Mouse (Mus musculus): ENCODE data around the gene Rnf19b.

GRCm38 (mm10) chr4:129061486-129061885 lies 3.4 kb downstream of the Rnf19b start:
- no peak for TF ChIP-seq GATA1 (IDR thresholded peaks at IDR 0.05; ENCODE audit: low read length)
- TF ChIP-seq TAL1 (IDR thresholded peaks at IDR 0.05; ENCODE audit: low read length) = no peak

All from erythroblast, embryonic 14.5 days (primary cell).